Mouse (Mus musculus): ENCODE measurements at regions not wholly inside any gene's neighbourhood (a gene's known extent, or its start where the extent isn't known, plus 50 kb on each side); places are given as distances from the start of the nearest gene placed in this dataset.

DNA sequence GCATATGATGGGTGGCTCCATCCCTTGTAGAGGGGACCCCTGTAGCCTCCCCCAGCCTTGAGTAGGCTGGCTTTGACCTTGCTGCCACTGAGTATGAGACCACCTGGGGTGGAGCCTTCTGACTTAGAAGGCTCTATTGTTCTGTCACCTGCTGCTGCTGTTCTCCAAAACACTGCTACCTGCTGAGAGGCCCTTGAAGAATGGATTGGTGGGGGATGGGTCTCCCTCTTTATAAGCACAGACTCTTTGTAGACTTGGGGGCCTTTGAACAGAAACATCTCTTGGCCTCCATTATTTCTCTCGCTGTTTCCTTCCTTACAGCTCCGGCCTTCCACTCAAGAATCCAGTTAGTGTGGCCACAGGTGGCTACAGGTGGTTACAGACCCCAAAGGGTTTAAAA is 576.1 kb upstream of the 4930452B06Rik start:
- no peak overlapping the region for H3K27ac ChIP-seq (ENCODE audit: insufficient read depth, low read length)
- no peak overlapping the region for H3K4me3 ChIP-seq (ENCODE audit: low read depth, low read length)
- H3K27me3 ChIP-seq (ENCODE audit: control insufficient read depth, insufficient read depth, low read length, poor library complexity, severe bottlenecking), result no peaks in the 10 kb centered on the region
- no peak overlapping the region for H3K9ac ChIP-seq (ENCODE audit: low read depth, poor library complexity, severe bottlenecking)
- H3K4me1 ChIP-seq (ENCODE audit: control insufficient read depth, insufficient read depth, low read length), result no peaks in the 10 kb centered on the region
- TF ChIP-seq CTCF (IDR thresholded peaks at IDR 0.05; ENCODE audit: low read depth, low read length), result no peak
- peak; percentile 60; the same call in 1 of the 2 replicates for TF ChIP-seq EP300 (IDR thresholded peaks at IDR 0.05; ENCODE audit: insufficient read depth, low read depth, low read length)
- H3K36me3 ChIP-seq (ENCODE audit: control insufficient read depth, insufficient read depth, low read length, poor library complexity, severe bottlenecking), result no peaks in the 10 kb centered on the region
- no peaks in the 10 kb centered on the region for H3K9me3 ChIP-seq (replicated peaks; ENCODE audit: control insufficient read depth, insufficient read depth, low read length, poor library complexity, severe bottlenecking)

DNA sequence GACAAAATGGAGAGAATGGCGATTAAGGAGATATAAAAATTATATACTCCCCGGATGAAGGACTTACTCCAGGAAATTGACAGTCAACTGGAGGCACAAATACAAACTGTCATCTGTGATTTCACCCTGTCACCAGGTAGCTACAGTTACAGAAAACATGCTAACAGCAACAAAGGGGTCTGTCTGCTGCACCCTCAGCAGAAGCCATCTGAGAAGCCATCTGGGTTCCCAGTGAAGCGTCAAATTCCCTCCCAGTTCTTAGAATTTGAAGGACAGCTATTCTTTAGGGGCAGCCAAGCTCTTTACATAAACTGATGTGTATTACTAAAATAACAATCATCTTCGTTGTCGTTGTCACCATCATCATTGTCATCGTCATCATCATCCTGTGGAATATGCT is 561.6 kb upstream of the 4930452B06Rik start:
- Histone ChIP-seq H3K4me1 (ENCODE audit: control insufficient read depth, insufficient read depth, low read length) (no peaks in the 10 kb centered on the region), H3K36me3 (ENCODE audit: control insufficient read depth, insufficient read depth, low read length, poor library complexity, severe bottlenecking) (no peaks in the 10 kb centered on the region), H3K27ac (ENCODE audit: insufficient read depth, low read length) (no peak overlapping the region), H3K4me3 (ENCODE audit: low read depth, low read length) (no peak overlapping the region), H3K27me3 (ENCODE audit: control insufficient read depth, insufficient read depth, low read length, poor library complexity, severe bottlenecking) (no peaks in the 10 kb centered on the region), H3K9ac (ENCODE audit: low read depth, poor library complexity, severe bottlenecking) (no peak overlapping the region), H3K9me3 (replicated peaks; ENCODE audit: control insufficient read depth, insufficient read depth, low read length, poor library complexity, severe bottlenecking) (no peaks in the 10 kb centered on the region)
- TF ChIP-seq POLR2A (IDR thresholded peaks at IDR 0.05; ENCODE audit: insufficient read depth, low read length), result no peak
- no peak for TF ChIP-seq CTCF (IDR thresholded peaks at IDR 0.05; ENCODE audit: low read depth, low read length)
- TF ChIP-seq EP300 (IDR thresholded peaks at IDR 0.05; ENCODE audit: insufficient read depth, low read depth, low read length), result no peak

DNA sequence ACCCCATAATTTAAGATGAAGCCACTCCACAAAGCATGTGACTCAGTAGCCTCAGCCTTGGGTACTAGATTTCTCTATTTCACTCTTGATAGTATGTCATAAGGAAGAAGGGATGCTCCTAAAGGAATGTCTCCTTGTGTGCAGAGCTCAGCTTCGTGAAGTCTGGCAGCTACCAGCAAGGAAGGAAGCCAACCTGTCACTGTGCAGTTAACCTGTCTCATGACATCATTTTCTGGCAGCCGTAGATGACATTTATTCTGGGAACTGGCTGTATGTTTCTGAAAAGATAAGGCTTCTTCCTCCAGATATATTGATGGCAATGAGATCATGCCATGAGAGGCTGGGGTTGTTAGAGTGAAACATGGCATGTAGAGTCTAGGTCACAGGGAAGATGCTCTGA is 534.2 kb upstream of the 4930452B06Rik start:
- Histone ChIP-seq H3K27me3 (ENCODE audit: control insufficient read depth, insufficient read depth, low read length, poor library complexity, severe bottlenecking) (no peaks in the 10 kb centered on the region), H3K9me3 (replicated peaks; ENCODE audit: control insufficient read depth, insufficient read depth, low read length, poor library complexity, severe bottlenecking) (no peaks in the 10 kb centered on the region; the same call in 1 of the 2 replicates), H3K27ac (ENCODE audit: insufficient read depth, low read length) (no peak overlapping the region), H3K9ac (ENCODE audit: low read depth, poor library complexity, severe bottlenecking) (no peak overlapping the region), H3K4me1 (ENCODE audit: control insufficient read depth, insufficient read depth, low read length) (no peaks in the 10 kb centered on the region), H3K4me3 (ENCODE audit: low read depth, low read length) (no peak overlapping the region), H3K36me3 (ENCODE audit: control insufficient read depth, insufficient read depth, low read length, poor library complexity, severe bottlenecking) (no peaks in the 10 kb centered on the region)
- no peak for TF ChIP-seq CTCF (IDR thresholded peaks at IDR 0.05; ENCODE audit: low read depth, low read length)
- no peak for TF ChIP-seq POLR2A (IDR thresholded peaks at IDR 0.05; ENCODE audit: insufficient read depth, low read length)
- TF ChIP-seq EP300 (IDR thresholded peaks at IDR 0.05; ENCODE audit: insufficient read depth, low read depth, low read length), result no peak

DNA sequence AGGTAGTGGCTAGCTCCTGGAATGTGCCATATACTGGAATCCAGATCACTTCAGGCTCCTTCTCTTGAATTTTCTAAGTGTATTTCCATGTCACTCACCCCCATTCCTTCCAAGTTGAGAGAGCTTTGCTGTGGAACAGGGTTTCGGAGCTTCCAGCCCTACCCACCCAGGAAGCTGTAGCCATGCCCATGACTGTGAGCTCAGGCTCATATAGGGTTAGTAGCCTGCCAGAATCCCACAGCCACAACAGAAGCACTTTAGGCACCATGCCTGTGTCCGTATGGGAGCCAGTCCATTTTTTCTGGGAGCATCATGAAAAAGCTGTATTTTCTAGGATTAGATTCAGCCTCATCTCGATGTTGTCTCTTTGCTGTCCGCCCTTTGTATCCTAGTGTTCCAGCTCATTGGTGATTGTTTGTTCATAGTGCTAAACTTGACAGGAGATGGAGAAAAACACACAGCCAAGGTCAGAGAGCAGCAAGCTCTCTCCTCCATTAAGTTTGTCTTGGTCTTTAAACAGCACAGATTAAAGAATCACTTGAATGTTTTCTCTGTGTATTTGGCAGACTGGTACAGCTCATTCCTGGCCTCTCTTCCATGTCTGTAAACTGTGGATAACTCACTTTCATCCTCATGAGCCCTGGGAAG is 526.2 kb upstream of the 4930452B06Rik start:
- Histone ChIP-seq H3K9me3 (replicated peaks; ENCODE audit: control insufficient read depth, insufficient read depth, low read length, poor library complexity, severe bottlenecking) (no peaks in the 10 kb centered on the region), H3K27ac (ENCODE audit: insufficient read depth, low read length) (no peak overlapping the region), H3K4me3 (ENCODE audit: low read depth, low read length) (no peak overlapping the region), H3K9ac (ENCODE audit: low read depth, poor library complexity, severe bottlenecking) (no peak overlapping the region), H3K27me3 (ENCODE audit: control insufficient read depth, insufficient read depth, low read length, poor library complexity, severe bottlenecking) (no peaks in the 10 kb centered on the region), H3K36me3 (ENCODE audit: control insufficient read depth, insufficient read depth, low read length, poor library complexity, severe bottlenecking) (no peaks in the 10 kb centered on the region), H3K4me1 (ENCODE audit: control insufficient read depth, insufficient read depth, low read length) (no peaks in the 10 kb centered on the region)
- TF ChIP-seq EP300 (IDR thresholded peaks at IDR 0.05; ENCODE audit: insufficient read depth, low read depth, low read length) (no peak), POLR2A (IDR thresholded peaks at IDR 0.05; ENCODE audit: insufficient read depth, low read length) (no peak), CTCF (IDR thresholded peaks at IDR 0.05; ENCODE audit: low read depth, low read length) (no peak)

DNA sequence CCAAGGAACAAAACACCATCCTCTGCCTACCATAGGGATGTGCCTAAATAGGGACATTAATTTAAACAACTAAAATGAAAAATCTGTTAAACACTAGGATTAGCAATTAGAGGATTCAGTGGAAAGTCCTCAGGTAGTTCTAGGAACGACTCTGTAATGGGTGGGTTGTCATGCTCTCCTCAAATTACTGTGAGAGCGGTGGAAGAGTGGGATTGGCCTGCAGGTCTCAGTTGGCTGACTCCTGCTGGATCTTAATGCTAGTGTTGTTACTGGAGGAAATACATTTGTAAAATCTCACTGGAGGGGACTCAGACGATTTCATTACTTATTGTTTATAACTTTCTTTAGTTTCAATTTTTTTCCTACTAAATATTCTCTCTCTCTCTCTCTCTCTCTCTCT is 525.6 kb upstream of the 4930452B06Rik start:
- H3K27ac ChIP-seq (ENCODE audit: insufficient read depth, low read length), result no peak overlapping the region
- H3K9me3 ChIP-seq (replicated peaks; ENCODE audit: control insufficient read depth, insufficient read depth, low read length, poor library complexity, severe bottlenecking), result no peaks in the 10 kb centered on the region
- TF ChIP-seq POLR2A (IDR thresholded peaks at IDR 0.05; ENCODE audit: insufficient read depth, low read length) (no peak), EP300 (IDR thresholded peaks at IDR 0.05; ENCODE audit: insufficient read depth, low read depth, low read length) (no peak), CTCF (IDR thresholded peaks at IDR 0.05; ENCODE audit: low read depth, low read length) (no peak)
- H3K27me3 ChIP-seq (ENCODE audit: control insufficient read depth, insufficient read depth, low read length, poor library complexity, severe bottlenecking), result no peaks in the 10 kb centered on the region
- H3K4me1 ChIP-seq (ENCODE audit: control insufficient read depth, insufficient read depth, low read length), result no peaks in the 10 kb centered on the region
- H3K36me3 ChIP-seq (ENCODE audit: control insufficient read depth, insufficient read depth, low read length, poor library complexity, severe bottlenecking), result no peaks in the 10 kb centered on the region
- H3K4me3 ChIP-seq (ENCODE audit: low read depth, low read length), result no peak overlapping the region
- no peak overlapping the region for H3K9ac ChIP-seq (ENCODE audit: low read depth, poor library complexity, severe bottlenecking)

DNA sequence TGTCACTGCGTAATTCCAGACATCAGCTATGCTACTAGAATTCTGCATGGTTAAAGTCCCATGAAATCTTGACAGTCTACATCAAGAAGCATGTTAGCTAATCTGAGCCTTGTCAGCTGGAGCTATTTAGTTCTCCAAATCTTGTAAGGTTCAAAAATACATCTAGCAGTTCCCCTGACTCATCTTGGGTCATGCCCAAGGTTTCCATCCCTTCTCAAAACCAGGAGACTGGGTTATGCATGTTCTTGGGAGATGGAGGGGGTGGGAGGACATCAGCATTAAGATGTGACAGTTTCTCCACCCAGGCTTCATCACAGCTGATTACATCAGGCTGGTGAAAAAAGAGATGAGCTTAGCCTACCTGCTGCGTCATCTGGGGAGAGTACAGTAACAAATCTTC is 495.3 kb upstream of the 4930452B06Rik start:
- TF ChIP-seq POLR2A (IDR thresholded peaks at IDR 0.05; ENCODE audit: insufficient read depth, low read length) (no peak), CTCF (IDR thresholded peaks at IDR 0.05; ENCODE audit: low read depth, low read length) (no peak), EP300 (IDR thresholded peaks at IDR 0.05; ENCODE audit: insufficient read depth, low read depth, low read length) (no peak)
- Histone ChIP-seq H3K4me1 (ENCODE audit: control insufficient read depth, insufficient read depth, low read length) (no peaks in the 10 kb centered on the region), H3K9me3 (replicated peaks; ENCODE audit: control insufficient read depth, insufficient read depth, low read length, poor library complexity, severe bottlenecking) (no peaks in the 10 kb centered on the region), H3K27ac (ENCODE audit: insufficient read depth, low read length) (no peak overlapping the region), H3K27me3 (ENCODE audit: control insufficient read depth, insufficient read depth, low read length, poor library complexity, severe bottlenecking) (no peaks in the 10 kb centered on the region), H3K9ac (ENCODE audit: low read depth, poor library complexity, severe bottlenecking) (no peak overlapping the region), H3K4me3 (ENCODE audit: low read depth, low read length) (no peak overlapping the region), H3K36me3 (ENCODE audit: control insufficient read depth, insufficient read depth, low read length, poor library complexity, severe bottlenecking) (no peaks in the 10 kb centered on the region)

Data from ES-Bruce4 (cell line).